Mouse (Mus musculus): ENCODE measurements around the gene Sox2.

DNA sequence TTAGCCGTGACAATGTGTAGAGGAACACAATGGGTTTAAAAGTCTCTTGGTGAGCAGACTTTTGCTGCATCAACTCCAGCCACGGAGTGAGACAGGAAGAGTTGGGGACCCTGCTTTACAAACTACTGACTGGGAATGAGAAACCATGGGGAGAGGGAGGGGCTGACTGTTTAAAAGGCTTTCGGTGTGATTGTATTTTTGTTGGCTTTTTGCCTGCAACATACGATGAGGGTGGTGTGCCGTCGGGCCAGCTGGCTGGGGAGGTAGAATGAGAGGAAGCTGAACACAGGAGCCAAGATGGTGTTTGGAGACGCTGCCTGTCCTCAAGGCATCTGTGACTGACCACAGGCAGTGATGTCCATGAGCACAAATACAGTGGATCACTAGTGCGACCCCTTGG is 23.7 kb upstream of the Sox2 start:
- TF ChIP-seq CTCF (IDR thresholded peaks at IDR 0.05; ENCODE audit: low read depth) (no peak), EP300 (IDR thresholded peaks at IDR 0.05; ENCODE audit: low read depth) (no peak)
